Mouse (Mus musculus) 3134 (cell line): Measurements from ENCODE around the gene Abhd18.
"Not testable (repeated sequence)": the region's sequence is repeated elsewhere in the genome, so short reads cannot be mapped to it uniquely, and the experiment has no call there.

Experiments used
- DNase-seq: peaks from one replicate; pipeline ENCODE4 v3.0.0-alpha.2; 2011; ENCODE audit warnings: low spot score; ENCODE audit not compliant: insufficient read length; ENCODE audit errors: extremely low read depth

Gene Abhd18

GRCm38 (mm10) chr3:40846957-40847017 lies at the start of gene Abhd18:
Abhd18 (plus strand) TSS chr3:40846970.
- DNase-seq, result not testable (repeated sequence)

- no peak for DNase-seq
Observed at GRCm38 (mm10) chr3:40798054-40798453, 48.7 kb upstream of the Abhd18 start.

- peak; percentile 34 for DNase-seq
Observed at GRCm38 (mm10) chr3:40798500-40798899, 48.3 kb upstream of the Abhd18 start.

GRCm38 (mm10) chr3:40799530-40800372 lies 47.0 kb upstream of the Abhd18 start, which contains the start of gene Plk4:
Plk4 (plus strand) TSS chr3:40800019.
- DNase-seq, result peak; percentile 89

GRCm38 (mm10) chr3:40800373-40800823 lies 46.4 kb upstream of the Abhd18 start:
- DNase-seq, result no peak

- DNase-seq, result no peak
Observed at GRCm38 (mm10) chr3:40806871-40807270, 39.9 kb upstream of the Abhd18 start.

- DNase-seq, result no peak
Observed at GRCm38 (mm10) chr3:40808686-40809085, 38.1 kb upstream of the Abhd18 start.

GRCm38 (mm10) chr3:40809894-40810293 lies 36.9 kb upstream of the Abhd18 start:
- no peak for DNase-seq

- no peak for DNase-seq
Observed at GRCm38 (mm10) chr3:40813275-40813674, 33.5 kb upstream of the Abhd18 start.

GRCm38 (mm10) chr3:40845521-40845920 lies 1.2 kb upstream of the Abhd18 start:
- peak; percentile 24 for DNase-seq

- DNase-seq, result peak; percentile 99
Observed at GRCm38 (mm10) chr3:40846473-40846956, 255 bp upstream of the Abhd18 start, which contains the start of gene Mfsd8. Mfsd8 (minus strand) TSS chr3:40846886.

GRCm38 (mm10) chr3:40847018-40847417 lies 248 bp downstream of the Abhd18 start:
- DNase-seq, result peak; percentile 73

GRCm38 (mm10) chr3:40847936-40848335 lies 1.2 kb downstream of the Abhd18 start:
- not testable (repeated sequence) for DNase-seq

- DNase-seq, result not testable (repeated sequence)
Observed at GRCm38 (mm10) chr3:40853123-40853738, 6.5 kb downstream of the Abhd18 start.

- peak; percentile 99 for DNase-seq
Observed at GRCm38 (mm10) chr3:40893816-40894258, 47.1 kb downstream of the Abhd18 start.

GRCm38 (mm10) chr3:40894336-40894735 lies 47.6 kb downstream of the Abhd18 start:
- DNase-seq, result peak; percentile 47

GRCm38 (mm10) chr3:40902443-40902842 lies 55.7 kb downstream of the Abhd18 start, which contains the start of gene 1700034I23Rik:
1700034I23Rik (minus strand) TSS chr3:40902543.
- DNase-seq, result not testable (repeated sequence)

GRCm38 (mm10) chr3:40938189-40938588 lies 91.4 kb downstream of the Abhd18 start:
- no peak for DNase-seq

- DNase-seq, result no peak
Observed at GRCm38 (mm10) chr3:40938592-40938991, 91.8 kb downstream of the Abhd18 start.

- DNase-seq, result no peak
Observed at GRCm38 (mm10) chr3:40939019-40939418, 92.2 kb downstream of the Abhd18 start.

GRCm38 (mm10) chr3:40949170-40949902 lies 102.6 kb downstream of the Abhd18 start, which contains the start of gene Larp1b:
Larp1b (plus strand) TSS chr3:40949828.
- DNase-seq, result peak; percentile 98
